ENCODE assay signal across 11 mouse cellular contexts in genomic region chr17:56547846-56548604, GRCm38 (mm10). TPM values are rescaled to one million over a fixed set of nuclear protein-coding genes. Genes with fewer than 3 reads are reported as not detected.
DNase-seq lines count a peak whose midpoint lies in the region; ATAC-seq lines count a peak whose summit lies in the region.
"Had no signal": no experiment of that assay in that cellular context is flagged by ENCODE, and none has a peak within 500 bp of the region (broad histone marks: within the 10 kb centered on the region; RNA-seq: fewer than 3 reads in every experiment).

No protein-coding gene starts in this region.

- H3K9ac ChIP-seq in liver, embryonic 12.5 days = no peak overlapping the region
- H3K9ac ChIP-seq in midbrain, embryonic 11.5 days (ENCODE audit: low read length) = no peak overlapping the region
- H3K9ac ChIP-seq: lung, embryonic 15.5 days had no signal

- WGBS in liver, embryonic 12.5 days (ENCODE audit: insufficient replicate concordance) = 62% methylated on average over 9 of the region's 9 CpGs
- WGBS in midbrain, embryonic 11.5 days = 72% methylated on average over 9 of the region's 9 CpGs

- H3K27me3 ChIP-seq in liver, embryonic 12.5 days (replicated peaks) = peaks cover under 1% of the 10 kb centered on the region; the same call in 1 of the 2 replicates
- H3K27me3 ChIP-seq in midbrain, embryonic 11.5 days (ENCODE audit: control insufficient read depth, insufficient read depth, low read length) = no peaks in the 10 kb centered on the region
- H3K27me3 ChIP-seq: lung, embryonic 15.5 days had no signal

- peaks cover 6% of the 10 kb centered on the region; the same call in 1 of the 2 replicates for H3K4me1 ChIP-seq in liver, embryonic 12.5 days
- H3K4me1 ChIP-seq in midbrain, embryonic 11.5 days (ENCODE audit: control insufficient read depth, insufficient read depth, low read length) = peaks cover 16% of the 10 kb centered on the region
- H3K4me1 ChIP-seq: lung, embryonic 15.5 days had no signal

- no peaks in the 10 kb centered on the region for H3K9me3 ChIP-seq in liver, embryonic 12.5 days (replicated peaks)
- H3K9me3 ChIP-seq in midbrain, embryonic 11.5 days (ENCODE audit: control insufficient read depth, low read length) = no peaks in the 10 kb centered on the region
- H3K9me3 ChIP-seq: lung, embryonic 15.5 days had no signal

- no peak overlapping the region for H3K27ac ChIP-seq in liver, embryonic 12.5 days
- H3K27ac ChIP-seq in midbrain, embryonic 11.5 days (ENCODE audit: low read depth, low read length) = no peak overlapping the region
- H3K27ac ChIP-seq: lung, embryonic 15.5 days had no signal

- H3K4me2 ChIP-seq in liver, embryonic 12.5 days = no peak overlapping the region
- no peak overlapping the region for H3K4me2 ChIP-seq in midbrain, embryonic 11.5 days
- H3K4me2 ChIP-seq: lung, embryonic 15.5 days had no signal

- H3K4me3 ChIP-seq in liver, embryonic 12.5 days = no peak overlapping the region
- H3K4me3 ChIP-seq in midbrain, embryonic 11.5 days (ENCODE audit: low read depth, low read length) = no peak overlapping the region
- H3K4me3 ChIP-seq: lung, embryonic 15.5 days had no signal

- ATAC-seq in liver, embryonic 12.5 days = no peak
- ATAC-seq in midbrain, embryonic 11.5 days (ENCODE audit: low FRiP score) = 0 out of 2 replicates have a peak, but pooled peaks have one; percentile 10

- intact Hi-C loops in left cerebral cortex, postnatal 14 days (cut with DNase I) = no loop called here

- peak; percentile 55 for DNase-seq in cerebellum, adult 9-10 months
- DNase-seq in cerebellum, adult 11 months = no peak
- peak; percentile 2 for DNase-seq in liver
- peak; percentile 14 to 33 for DNase-seq in cerebellum, postnatal 25 days
- DNase-seq in midbrain, embryonic 11.5 days (ENCODE audit: low spot score, missing footprints) = peak; percentile 61
- no peak for DNase-seq in retina, embryonic 14.5 days (ENCODE audit: low spot score)
- DNase-seq in left cerebral cortex, postnatal 14 days (ENCODE audit: low spot score in 2 of 2) = no peak
- DNase-seq: thymus, adult 18-20 months had no signal

- no peaks in the 10 kb centered on the region for H3K36me3 ChIP-seq in liver, embryonic 12.5 days
- H3K36me3 ChIP-seq in midbrain, embryonic 11.5 days (ENCODE audit: control insufficient read depth, insufficient read depth, low read length) = no peaks in the 10 kb centered on the region
- H3K36me3 ChIP-seq: lung, embryonic 15.5 days had no signal

RNA-seq across cellular contexts. Expression of gene Gm20219, which starts 6.2 kb away (rescaled TPM):
- polyA plus RNA-seq in liver, embryonic 12.5 days (2016; fragmentation: Nextera tagmentation; extraction: Ambion mirVana) = 0.20 and 0.25 TPM in 2 replicates
- 0.45 and 0.58 TPM in 2 replicates for polyA plus RNA-seq in midbrain, embryonic 11.5 days (2014; fragmentation: Nextera tagmentation; extraction: Ambion mirVana)
- 1 to 10 TPM; 1.1 to 1.8 TPM for total RNA-seq in left cerebral cortex, postnatal 14 days (2021)

RNA-seq across cellular contexts. Expression of gene Znrf4, which starts 35.8 kb away (rescaled TPM):
- not detected in 2 replicates for polyA plus RNA-seq in liver, embryonic 12.5 days (2016; fragmentation: Nextera tagmentation; extraction: Ambion mirVana)
- not detected in 2 replicates for polyA plus RNA-seq in midbrain, embryonic 11.5 days (2014; fragmentation: Nextera tagmentation; extraction: Ambion mirVana)
- not detected for total RNA-seq in left cerebral cortex, postnatal 14 days (2021)
- total RNA-seq: layer of hippocampus, adult 18-20 months had no signal
- polyA plus RNA-seq: lung, embryonic 15.5 days had no signal

RNA-seq across cellular contexts. Expression of gene Safb2, which starts 36.4 kb away (rescaled TPM):
- polyA plus RNA-seq in liver, embryonic 12.5 days (2016; fragmentation: Nextera tagmentation; extraction: Ambion mirVana) = 58.9 and 63.6 TPM in 2 replicates
- polyA plus RNA-seq in midbrain, embryonic 11.5 days (2014; fragmentation: Nextera tagmentation; extraction: Ambion mirVana) = 45.8 and 46.5 TPM in 2 replicates
- total RNA-seq in left cerebral cortex, postnatal 14 days (2021) = 100 to 1,000 TPM; 100 to 111 TPM

RNA-seq across cellular contexts. Expression of gene Safb, which starts 36.6 kb away (rescaled TPM):
- 73.6 and 79.1 TPM in 2 replicates for polyA plus RNA-seq in liver, embryonic 12.5 days (2016; fragmentation: Nextera tagmentation; extraction: Ambion mirVana)
- 110 and 113 TPM in 2 replicates for polyA plus RNA-seq in midbrain, embryonic 11.5 days (2014; fragmentation: Nextera tagmentation; extraction: Ambion mirVana)
- 100 to 1,000 TPM; 136 to 137 TPM for total RNA-seq in left cerebral cortex, postnatal 14 days (2021)

Comparison
In these comparisons a context has a peak if more than half of its experiments do, and no peak if none do; other contexts are left out.
1. DNase-seq: peak in cerebellum, adult 9-10 months (single experiment), liver (single experiment), cerebellum, postnatal 25 days (2 of 2) and midbrain, embryonic 11.5 days (single experiment); none in cerebellum, adult 11 months (single experiment), retina, embryonic 14.5 days (single experiment) and left cerebral cortex, postnatal 14 days (0 of 2).